Mouse (Mus musculus) forelimb bud, embryonic 11.5 days (tissue): Measurements from ENCODE around the gene Fam189b.
"Not testable (repeated sequence)": the region's sequence is repeated elsewhere in the genome, so short reads cannot be mapped to it uniquely, and the experiment has no call there.

ENCODE experiments used
- DNase-seq: peaks from one replicate; pipeline ENCODE4 v3.0.0-alpha.2; 2012; ENCODE audit warnings: low read depth, low spot score

The Fam189b gene

DNA sequence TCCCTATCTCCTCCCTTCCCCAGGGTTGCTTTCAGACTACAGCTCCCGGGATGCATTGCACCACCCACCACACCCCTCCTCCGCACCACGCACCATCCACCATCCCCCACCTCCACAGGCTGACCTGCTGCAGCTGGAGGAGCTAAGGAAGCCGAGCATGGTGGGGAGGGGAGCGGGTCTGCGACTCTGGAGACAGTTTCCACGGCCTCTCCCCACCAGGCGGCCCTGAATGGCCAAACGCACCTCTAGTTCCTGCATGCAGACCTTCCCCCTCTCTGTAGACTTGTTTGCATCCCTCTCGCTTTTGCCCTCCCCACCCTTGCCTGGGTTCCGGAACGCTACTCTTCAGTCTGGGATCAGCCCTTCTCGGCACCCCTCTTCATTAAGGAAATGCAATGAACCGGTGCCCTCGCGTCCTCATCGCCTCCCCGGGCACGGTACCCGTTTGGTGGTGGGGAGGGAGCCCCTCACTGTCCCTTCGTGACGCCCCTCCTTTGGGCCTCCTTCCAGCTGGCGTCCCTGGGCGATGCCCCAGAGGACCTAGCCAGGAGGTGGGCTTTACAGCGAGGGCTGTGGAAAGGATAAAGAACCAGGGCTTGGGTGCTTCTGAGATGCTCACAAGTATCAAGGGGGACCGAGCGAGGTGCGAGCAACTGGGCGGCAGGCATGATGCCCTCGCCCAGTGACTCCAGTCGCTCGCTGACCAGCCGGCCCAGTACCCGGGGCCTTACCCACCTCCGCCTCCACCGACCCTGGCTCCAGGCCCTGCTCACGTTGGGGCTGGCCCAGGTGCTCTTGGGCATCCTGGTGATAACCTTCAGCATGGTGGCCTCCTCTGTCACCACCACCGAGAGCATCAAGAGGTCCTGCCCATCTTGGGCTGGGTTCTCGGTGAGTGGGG lies at the start of gene Fam189b:
TSS of gene Fam189b (plus strand) at position 86 of the 901 bp plus-strand sequence.
- DNase-seq: peak; percentile 86

DNA sequence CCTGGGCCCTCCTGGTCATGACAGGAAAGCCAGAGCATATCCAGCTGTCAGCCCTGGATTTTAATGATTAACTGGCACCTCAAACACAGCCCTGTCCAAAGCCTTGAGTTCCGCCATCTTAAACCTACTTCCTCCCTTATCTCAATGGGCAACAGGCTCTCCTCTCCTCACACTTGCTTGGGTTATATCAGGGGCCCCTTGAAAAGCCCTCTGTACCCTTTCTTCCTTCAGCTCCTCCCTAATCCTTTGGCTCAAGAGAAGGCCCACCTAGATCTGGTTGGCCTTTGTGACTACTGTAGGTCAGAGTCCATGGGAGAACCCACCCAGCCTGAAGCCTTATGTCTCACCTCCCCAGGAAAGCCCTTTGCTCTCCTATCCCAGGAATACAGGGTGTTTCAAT lies 49.2 kb upstream of the Fam189b start:
- no peak for DNase-seq

- DNase-seq: no peak
Observed at GRCm38 (mm10) chr3:89135958-89136357, 47.0 kb upstream of the Fam189b start, which contains the start of gene Pklr. Gene Pklr (plus strand): TSS chr3:89136142.

DNA sequence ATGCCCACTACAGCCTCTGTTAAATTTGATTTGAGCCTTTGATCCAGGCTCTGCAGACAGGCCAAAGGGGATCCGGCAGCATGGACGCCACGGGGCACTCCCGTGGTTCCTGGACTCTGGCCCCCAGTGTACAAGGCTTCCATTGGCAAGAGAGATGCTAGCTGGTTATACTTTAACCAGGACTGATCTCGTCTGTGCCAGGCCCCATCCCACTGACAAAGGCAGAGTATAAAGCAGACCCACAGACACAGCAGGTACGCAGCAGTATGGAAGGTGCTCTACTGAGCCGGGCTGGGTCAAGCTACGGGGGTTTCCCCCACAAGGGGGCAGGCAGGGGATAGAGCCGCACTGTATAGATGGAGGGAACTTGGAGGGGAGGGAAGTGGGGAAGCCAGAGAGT lies 46.6 kb upstream of the Fam189b start:
- no peak for DNase-seq

- no peak for DNase-seq
Observed at GRCm38 (mm10) chr3:89144821-89145220, 38.1 kb upstream of the Fam189b start.

DNA sequence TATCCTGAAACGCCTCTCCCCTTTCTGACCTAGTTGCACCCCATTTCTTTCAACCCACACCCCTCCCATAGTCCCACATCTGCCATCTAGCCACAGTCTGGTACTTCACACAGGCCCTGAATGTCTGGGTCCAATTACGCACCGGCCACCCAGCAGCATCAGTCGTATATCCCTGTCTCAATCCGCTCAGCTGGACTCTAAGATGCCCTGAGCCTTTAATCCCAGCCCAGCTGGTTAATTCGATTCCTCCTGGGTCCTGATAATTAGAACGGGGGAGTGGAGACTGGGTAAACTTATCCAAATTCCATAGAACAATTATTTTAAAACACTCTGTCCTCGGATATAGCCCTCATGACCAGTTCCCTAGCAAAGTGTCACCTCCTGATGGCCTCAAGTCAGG lies 37.4 kb upstream of the Fam189b start:
- DNase-seq: no peak

GRCm38 (mm10) chr3:89147101-89147978 lies 35.6 kb upstream of the Fam189b start:
- DNase-seq: no peak

DNA sequence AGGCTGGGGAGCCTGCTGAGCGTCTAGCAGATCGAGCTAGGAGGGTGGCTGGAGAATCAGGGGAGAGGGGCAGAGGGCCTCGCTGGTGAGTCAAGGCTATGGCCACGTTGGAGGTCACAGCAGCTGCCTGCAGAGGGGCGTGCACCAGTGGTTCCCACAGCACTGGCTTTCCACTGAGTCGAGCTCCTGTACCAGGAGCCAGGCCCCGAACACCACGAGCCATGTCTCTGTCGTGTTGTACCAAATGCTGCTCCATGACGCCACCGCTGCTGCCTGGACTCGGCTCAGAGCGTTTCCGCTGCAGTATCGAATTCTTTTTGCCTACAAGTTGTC lies 35.0 kb upstream of the Fam189b start:
- no peak for DNase-seq

- no peak for DNase-seq
Observed at GRCm38 (mm10) chr3:89148567-89148966, 34.4 kb upstream of the Fam189b start.

DNA sequence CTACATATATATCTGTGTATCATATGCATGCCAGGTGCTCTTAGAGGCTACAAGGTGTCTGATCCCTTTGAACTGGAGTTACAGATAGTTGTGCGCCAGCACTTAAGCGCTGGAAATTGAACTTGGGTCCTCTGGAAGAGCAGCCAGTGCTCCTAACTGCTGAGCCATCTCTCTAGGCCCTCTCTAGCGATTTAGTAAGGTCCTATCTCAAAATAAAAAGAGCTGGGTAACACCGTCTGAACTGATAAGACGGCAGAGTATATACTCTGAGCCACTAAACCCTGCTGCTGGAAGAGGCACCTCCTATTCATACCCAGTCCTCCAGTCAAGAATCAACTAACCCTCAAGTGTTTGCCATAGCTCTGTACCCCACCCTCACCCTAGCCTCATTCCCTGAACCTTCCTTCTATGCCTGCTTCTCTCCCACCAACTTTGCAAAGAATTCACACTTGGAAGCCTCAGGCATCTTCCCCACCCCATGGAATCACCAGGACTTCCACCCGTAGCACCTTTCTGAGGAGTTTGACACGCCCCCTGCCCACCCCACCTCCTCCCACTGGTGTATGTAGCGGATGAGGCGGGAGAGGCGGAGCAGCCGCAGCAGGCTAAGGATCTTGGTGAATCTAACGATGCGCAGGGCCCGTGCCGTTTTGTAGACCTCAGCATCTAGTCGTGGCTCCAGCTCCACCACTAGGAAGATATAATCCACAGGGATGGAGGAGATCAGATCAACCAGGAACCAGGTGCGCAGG lies 30.7 kb upstream of the Fam189b start:
- no peak for DNase-seq

GRCm38 (mm10) chr3:89156951-89157350 lies 26.0 kb upstream of the Fam189b start:
- no peak for DNase-seq

- no peak for DNase-seq
Observed at GRCm38 (mm10) chr3:89158651-89159050, 24.3 kb upstream of the Fam189b start.

- peak; percentile 68 for DNase-seq
Observed at GRCm38 (mm10) chr3:89159211-89159610, 23.7 kb upstream of the Fam189b start.

DNA sequence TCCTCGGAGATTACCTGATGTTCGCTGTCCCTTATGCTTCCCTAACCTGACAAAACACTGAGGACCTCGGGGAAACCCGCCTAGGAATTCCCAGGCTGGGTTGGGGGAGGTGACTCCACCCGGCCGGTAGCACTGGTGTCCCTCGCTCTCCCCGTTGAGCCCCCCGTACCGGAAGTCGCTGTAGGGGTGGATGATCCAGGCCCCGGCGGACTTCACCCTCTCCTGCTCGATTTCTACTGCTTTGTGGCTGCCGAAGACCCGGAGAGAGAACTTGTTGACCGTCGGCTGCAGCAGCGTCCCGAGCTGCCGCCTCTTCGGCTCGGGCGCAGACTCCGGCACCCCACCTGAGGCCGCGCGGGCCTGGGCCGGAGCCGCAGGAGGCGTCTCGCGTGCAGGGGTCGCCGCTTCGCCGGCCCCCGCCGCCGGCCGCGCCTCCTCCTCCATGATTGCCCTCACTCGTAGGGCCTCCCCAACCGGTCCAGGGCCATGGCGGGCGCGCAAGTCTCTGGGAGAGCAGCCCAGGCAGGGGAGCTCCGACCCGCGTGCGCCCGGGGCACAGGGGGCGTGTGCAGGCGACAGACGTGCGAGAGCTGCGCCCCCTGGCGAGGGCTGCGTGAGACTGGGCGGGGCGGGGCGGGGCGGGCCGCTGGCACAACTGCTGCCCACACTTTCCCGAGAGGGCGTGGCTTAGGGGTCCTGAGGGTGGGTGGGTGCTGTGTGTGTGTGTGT lies 23.2 kb upstream of the Fam189b start, which contains the start of gene Hcn3:
TSS of gene Hcn3 (minus strand) at position 581 of the 729 bp plus-strand sequence.
- peak; percentile 67 for DNase-seq

DNA sequence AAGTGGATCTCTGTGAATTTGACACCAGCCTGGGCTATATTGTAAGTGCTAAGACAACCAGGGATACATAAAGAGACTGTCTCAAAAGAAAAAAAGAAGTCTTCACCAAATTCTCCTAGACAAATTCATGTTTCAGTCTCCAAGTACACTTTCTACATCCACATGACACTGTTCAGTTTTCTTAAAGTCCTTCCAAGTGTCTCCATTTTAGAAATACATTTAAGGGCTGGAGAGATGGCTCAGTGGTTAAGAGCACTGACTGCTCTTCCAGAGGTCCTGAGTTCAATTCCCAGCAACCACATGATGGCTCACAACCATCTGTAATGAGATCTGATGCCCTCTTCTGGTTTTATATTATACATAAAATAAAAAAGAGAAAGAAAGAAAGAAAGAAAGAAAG lies 21.7 kb upstream of the Fam189b start:
- DNase-seq: not testable (repeated sequence)

DNA sequence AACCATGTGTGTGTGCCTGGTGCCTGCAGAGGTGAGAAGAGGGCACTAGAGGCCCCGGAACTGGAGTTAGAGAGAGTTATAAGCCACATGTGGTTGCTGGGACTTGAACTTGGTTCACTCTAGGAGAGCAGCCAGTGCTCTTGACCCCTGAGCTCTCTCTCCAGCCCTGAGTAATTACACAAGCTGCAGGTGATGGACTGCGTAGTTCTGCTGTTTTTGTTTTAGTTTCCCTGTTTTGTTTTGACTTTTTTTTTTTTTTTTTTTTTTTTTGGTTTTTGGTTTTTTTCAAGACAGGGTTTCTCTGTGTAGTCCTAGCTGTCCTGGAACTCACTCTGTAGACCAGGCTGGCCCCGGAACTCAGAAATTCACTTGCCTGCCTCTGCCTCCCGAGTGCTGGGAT lies 21.2 kb upstream of the Fam189b start:
- no peak for DNase-seq

DNA sequence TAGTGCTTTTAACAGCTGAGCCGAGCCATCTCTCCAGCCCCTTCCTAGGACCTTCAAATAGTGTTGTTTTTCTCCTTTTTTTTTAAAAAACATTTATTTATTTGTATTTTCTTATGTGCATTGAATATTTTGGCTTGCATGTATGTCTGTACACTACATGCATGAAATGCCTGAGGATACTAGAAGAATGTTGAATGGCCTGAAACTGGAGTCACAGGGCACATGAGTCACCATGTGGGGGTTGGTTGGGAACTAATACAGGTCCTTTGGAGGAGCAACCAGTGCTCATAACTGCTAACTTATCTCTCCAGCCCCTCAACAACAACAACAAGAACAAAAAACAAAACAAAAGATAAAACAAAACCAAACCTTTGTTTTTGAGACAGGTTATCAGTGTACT lies 19.8 kb upstream of the Fam189b start:
- no peak for DNase-seq

DNA sequence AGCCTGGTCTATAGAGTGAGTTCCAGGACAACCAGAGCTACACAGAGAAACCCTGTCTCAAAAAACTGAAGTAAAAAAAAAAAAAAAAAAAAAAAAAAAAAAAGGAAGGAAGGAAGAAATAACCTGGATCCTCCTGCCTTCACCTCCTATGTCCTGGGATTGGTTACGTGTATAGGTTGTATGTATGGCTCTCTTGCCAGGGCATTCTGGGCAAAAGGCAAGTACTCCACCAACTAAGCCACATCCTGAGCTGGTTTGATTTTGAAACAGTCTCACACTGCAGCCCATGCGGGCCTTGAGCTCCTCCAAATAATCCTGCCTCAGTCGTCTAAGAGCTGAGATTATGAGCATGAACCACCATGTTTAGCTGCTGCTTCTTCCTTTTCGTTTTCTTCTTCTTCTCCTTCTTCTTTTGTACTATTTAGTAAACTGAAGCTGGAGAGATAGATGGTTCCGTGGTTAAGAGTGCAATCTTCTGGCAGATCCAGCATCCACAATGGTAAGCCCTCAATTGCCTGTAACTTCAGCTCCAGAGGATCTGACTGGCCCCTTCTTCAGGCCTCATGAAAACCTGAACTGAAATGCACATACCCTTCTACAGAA lies 19.2 kb upstream of the Fam189b start:
- DNase-seq: no peak

- peak; percentile 91 for DNase-seq
Observed at GRCm38 (mm10) chr3:89164506-89165267, 18.3 kb upstream of the Fam189b start, which contains the start of gene Clk2. Gene Clk2 (plus strand): TSS chr3:89164795.
